Mouse (Mus musculus) bone marrow macrophage, adult 2 months (primary cell): ENCODE measurements around the gene Pla2g5.

ENCODE experiments used
- CTCF ChIP-seq: IDR thresholded peaks from 2 replicates; pipeline ENCODE4 v1.5.1; 2012; ENCODE audit warnings: low read depth, mild to moderate bottlenecking, low read length, moderate library complexity
- POLR2A ChIP-seq: IDR thresholded peaks from 2 replicates; pipeline ENCODE4 v1.6.1; 2012; ENCODE audit warnings: mild to moderate bottlenecking, low read depth, low read length, borderline replicate concordance

- TF ChIP-seq CTCF (no peak), POLR2A (no peak)
Observed at GRCm38 (mm10) chr4:138802917-138803316, 60.4 kb downstream of the Pla2g5 start.
